Mouse (Mus musculus): ENCODE measurements around the gene Gm8020. TPM values are rescaled to one million over a fixed set of nuclear protein-coding genes. Genes with fewer than 3 reads are reported as not detected.
"Not testable (repeated sequence)": the region's sequence is repeated elsewhere in the genome, so short reads cannot be mapped to it uniquely, and the experiment has no call there.

The Gm8020 gene
- polyA plus RNA-seq (2014; fragmentation: Nextera tagmentation; extraction: Ambion mirVana): not detected in 2 replicates

DNA sequence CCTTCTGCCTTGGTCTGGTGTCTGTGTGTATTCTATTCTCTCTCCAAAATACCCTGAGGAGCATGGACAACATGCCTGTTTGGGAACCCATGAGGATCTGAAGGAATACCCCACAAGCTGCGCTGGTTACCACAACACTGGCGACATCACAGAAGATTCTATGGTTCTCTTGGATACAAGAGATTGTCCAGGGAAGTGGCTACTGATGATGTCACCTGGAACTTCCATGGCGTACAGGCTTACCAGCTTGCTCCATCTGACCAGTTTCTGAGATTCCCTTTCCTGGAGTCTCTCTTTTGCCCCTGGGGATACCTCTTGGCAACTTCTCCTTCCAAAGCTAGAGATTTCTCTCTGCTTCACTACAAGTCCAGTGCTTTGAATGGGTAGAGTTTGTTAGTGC lies at the start of gene Gm8020:
Gene Gm8020, minus strand, starts transcription at position 101 of the 400 bp plus-strand sequence.
- H3K36me3 ChIP-seq (replicated peaks; ENCODE audit: control insufficient read depth, insufficient read depth); ATAC-seq (ENCODE audit: low FRiP score); H3K4me3 ChIP-seq (replicated peaks; ENCODE audit: low read length); H3K9me3 ChIP-seq (ENCODE audit: control insufficient read depth, low read length); H3K4me2 ChIP-seq (replicated peaks); DNase-seq (ENCODE audit: low spot score); H3K4me1 ChIP-seq (replicated peaks; ENCODE audit: control insufficient read depth, insufficient read depth, low read length); H3K9ac ChIP-seq; H3K27ac ChIP-seq; H3K27me3 ChIP-seq (ENCODE audit: control insufficient read depth, insufficient read depth, low read length): not testable (repeated sequence)
- 100% methylated on average over 2 of the region's 3 CpGs for WGBS

DNA sequence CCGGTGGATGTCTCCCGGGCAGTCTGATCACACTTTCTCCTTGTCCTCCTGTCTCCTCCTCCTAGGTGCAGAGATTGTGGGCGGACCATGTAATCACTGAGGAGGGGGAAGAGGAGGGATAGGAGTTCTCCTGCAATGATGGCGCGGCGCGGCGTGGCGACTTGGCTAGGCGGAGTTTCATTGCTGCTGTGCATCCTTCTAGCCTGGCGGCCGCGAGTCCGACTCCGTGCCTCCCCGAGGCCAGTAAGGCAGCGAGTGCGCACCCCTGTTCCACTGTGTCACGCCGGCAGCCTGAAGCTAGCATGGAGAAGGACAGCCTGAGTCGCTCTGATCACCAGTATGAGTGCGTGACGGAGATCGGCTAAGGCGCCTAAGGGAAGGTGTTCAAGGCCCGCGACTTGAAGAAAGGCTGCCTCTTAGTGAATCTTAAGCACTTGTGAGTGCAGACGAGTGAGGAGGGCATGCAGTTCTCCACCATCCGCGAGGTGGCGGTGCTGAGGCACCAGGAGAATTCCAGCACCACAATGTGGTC lies 41.1 kb upstream of the Gm8020 start:
- 10% methylated on average over 22 of the region's 31 CpGs for WGBS
- H3K27ac ChIP-seq; H3K9me3 ChIP-seq (ENCODE audit: control insufficient read depth, low read length); H3K27me3 ChIP-seq (ENCODE audit: control insufficient read depth, insufficient read depth, low read length); H3K9ac ChIP-seq; DNase-seq (ENCODE audit: low spot score); H3K4me1 ChIP-seq (replicated peaks; ENCODE audit: control insufficient read depth, insufficient read depth, low read length); H3K36me3 ChIP-seq (replicated peaks; ENCODE audit: control insufficient read depth, insufficient read depth); H3K4me3 ChIP-seq (replicated peaks; ENCODE audit: low read length); H3K4me2 ChIP-seq (replicated peaks): not testable (repeated sequence)
- peak; percentile 76 for ATAC-seq (ENCODE audit: low FRiP score)

GRCm38 (mm10) chr14:42542316-42543169 lies 40.4 kb upstream of the Gm8020 start:
- ATAC-seq (ENCODE audit: low FRiP score): peak; percentile 75
- not testable (repeated sequence) for H3K27me3 ChIP-seq (ENCODE audit: control insufficient read depth, insufficient read depth, low read length); H3K9me3 ChIP-seq (ENCODE audit: control insufficient read depth, low read length); DNase-seq (ENCODE audit: low spot score); H3K36me3 ChIP-seq (replicated peaks; ENCODE audit: control insufficient read depth, insufficient read depth); H3K27ac ChIP-seq; H3K4me1 ChIP-seq (replicated peaks; ENCODE audit: control insufficient read depth, insufficient read depth, low read length); H3K9ac ChIP-seq; H3K4me3 ChIP-seq (replicated peaks; ENCODE audit: low read length); H3K4me2 ChIP-seq (replicated peaks)
- 28% methylated on average over 18 of the region's 29 CpGs for WGBS

GRCm38 (mm10) chr14:42524182-42524581 lies 22.0 kb upstream of the Gm8020 start, which contains the start of gene Gm8024:
Gene Gm8024 (minus strand): TSS chr14:42524282.
- H3K36me3 ChIP-seq (replicated peaks; ENCODE audit: control insufficient read depth, insufficient read depth); H3K27ac ChIP-seq; H3K4me3 ChIP-seq (replicated peaks; ENCODE audit: low read length); H3K4me2 ChIP-seq (replicated peaks); H3K9ac ChIP-seq; DNase-seq (ENCODE audit: low spot score); H3K27me3 ChIP-seq (ENCODE audit: control insufficient read depth, insufficient read depth, low read length); H3K9me3 ChIP-seq (ENCODE audit: control insufficient read depth, low read length); H3K4me1 ChIP-seq (replicated peaks; ENCODE audit: control insufficient read depth, insufficient read depth, low read length); ATAC-seq (ENCODE audit: low FRiP score): not testable (repeated sequence)
- 100% methylated on average over 1 of the region's 3 CpGs for WGBS

- H3K4me3 ChIP-seq (replicated peaks; ENCODE audit: low read length); H3K27me3 ChIP-seq (ENCODE audit: control insufficient read depth, insufficient read depth, low read length); H3K27ac ChIP-seq; H3K4me2 ChIP-seq (replicated peaks); H3K36me3 ChIP-seq (replicated peaks; ENCODE audit: control insufficient read depth, insufficient read depth); ATAC-seq (ENCODE audit: low FRiP score); H3K4me1 ChIP-seq (replicated peaks; ENCODE audit: control insufficient read depth, insufficient read depth, low read length); H3K9me3 ChIP-seq (ENCODE audit: control insufficient read depth, low read length); DNase-seq (ENCODE audit: low spot score); H3K9ac ChIP-seq: not testable (repeated sequence)
- 52% methylated on average over 2 of the region's 2 CpGs for WGBS
These were observed 38.6 kb downstream of the Gm8020 start, which contains the start of gene Gm8011 for GRCm38 (mm10) chr14:42463581-42463980. Gene Gm8011 (plus strand): TSS chr14:42463881.

Other genes starting within 250 kb of the Gm8020 start
- not detected in 2 replicates for gene Gm17026, start 242.3 kb downstream of the Gm8020 start, polyA plus RNA-seq (2014; fragmentation: Nextera tagmentation; extraction: Ambion mirVana)
- gene Gm9611, start 205.0 kb downstream of the Gm8020 start, polyA plus RNA-seq (2014; fragmentation: Nextera tagmentation; extraction: Ambion mirVana): not detected in 2 replicates
- gene Gm7995, start 192.1 kb downstream of the Gm8020 start, polyA plus RNA-seq (2014; fragmentation: Nextera tagmentation; extraction: Ambion mirVana): not detected in 2 replicates
- not detected in 2 replicates for gene Gm8005, start 62.7 kb downstream of the Gm8020 start, polyA plus RNA-seq (2014; fragmentation: Nextera tagmentation; extraction: Ambion mirVana)
- gene Gm8011, start 38.5 kb downstream of the Gm8020 start, polyA plus RNA-seq (2014; fragmentation: Nextera tagmentation; extraction: Ambion mirVana): not detected in 2 replicates
- gene Gm8024, start 21.9 kb upstream of the Gm8020 start, polyA plus RNA-seq (2014; fragmentation: Nextera tagmentation; extraction: Ambion mirVana): not detected in 2 replicates
- not detected in 2 replicates for gene Gm17124, start 97.5 kb upstream of the Gm8020 start, polyA plus RNA-seq (2014; fragmentation: Nextera tagmentation; extraction: Ambion mirVana)
- gene Gm3633, start 139.6 kb upstream of the Gm8020 start, polyA plus RNA-seq (2014; fragmentation: Nextera tagmentation; extraction: Ambion mirVana): not detected in 2 replicates
- gene Gm10378, start 153.6 kb upstream of the Gm8020 start, polyA plus RNA-seq (2014; fragmentation: Nextera tagmentation; extraction: Ambion mirVana): not detected in 2 replicates